Mouse (Mus musculus) right cerebral cortex, adult 2 months (tissue): ENCODE results near the gene 6030445D17Rik.
A peak's percentile ranks its signal among the peaks of the same experiment; 100 is the strongest.

ENCODE experiments used
- DNase-seq, 2 experiments: peaks; one replicate each; pipeline ENCODE4 v3.0.0; 2021 to 2022; ENCODE audit warnings: low spot score in 2 of 2

6030445D17Rik gene

DNA sequence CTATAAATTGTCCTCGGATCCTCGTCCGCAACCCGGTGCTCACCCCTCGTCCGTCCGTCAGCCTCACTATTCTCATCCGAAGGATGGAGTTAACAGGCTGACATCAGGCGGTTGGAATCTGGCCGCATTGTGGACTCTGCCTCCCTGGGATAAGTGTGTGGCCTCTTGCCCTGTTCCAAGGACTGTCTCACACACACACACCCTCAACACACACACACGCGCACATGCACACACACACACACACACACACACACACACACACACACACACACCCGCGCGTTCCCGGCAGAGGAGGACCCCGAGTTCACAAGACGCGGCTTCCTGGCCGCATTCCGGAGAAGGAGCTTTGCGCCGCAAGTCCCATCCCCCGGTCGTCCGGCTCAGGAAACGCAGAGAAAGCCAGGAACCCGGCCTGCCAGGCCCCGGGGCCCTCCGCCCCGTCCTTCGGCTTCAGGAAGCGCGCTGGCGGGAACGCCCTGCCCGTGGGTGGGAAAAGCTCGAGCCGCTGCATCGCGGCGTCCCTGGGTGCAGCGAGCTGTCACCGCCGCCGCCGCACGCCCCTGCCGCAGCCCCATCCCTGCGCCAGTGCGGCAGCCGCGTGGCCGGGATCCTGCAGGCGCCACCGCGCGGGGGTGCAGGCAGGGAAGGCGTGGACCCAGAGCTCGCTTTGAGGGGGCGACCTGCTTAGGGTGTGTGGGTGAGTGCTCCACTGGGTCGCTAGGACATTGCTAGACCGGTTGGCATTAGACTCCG is at the start of gene 6030445D17Rik:
6030445D17Rik (plus strand) TSS at position 165 of the 753 bp plus-strand sequence.
- DNase-seq, result peak; percentile 58 to 64

DNA sequence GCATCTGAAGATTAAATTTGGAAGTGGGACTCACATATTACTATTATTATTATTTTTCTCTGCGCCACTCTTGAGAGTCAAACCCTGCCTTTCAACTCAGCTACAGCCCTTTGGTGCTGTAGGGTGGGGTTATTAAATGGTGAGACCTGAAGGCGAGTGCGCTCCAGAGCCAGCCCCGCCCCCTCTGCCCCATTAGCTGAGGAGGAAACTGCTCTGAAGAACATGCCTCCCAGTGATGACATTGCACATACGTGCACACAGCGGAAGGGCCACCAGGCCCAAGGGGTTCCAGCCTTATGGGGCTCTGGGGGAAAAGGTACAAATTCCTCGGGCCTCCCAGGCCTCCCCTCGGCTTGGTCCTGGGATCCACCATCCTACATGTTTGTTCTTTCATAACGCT is 46.6 kb upstream of the 6030445D17Rik start:
- no peak for DNase-seq

DNA sequence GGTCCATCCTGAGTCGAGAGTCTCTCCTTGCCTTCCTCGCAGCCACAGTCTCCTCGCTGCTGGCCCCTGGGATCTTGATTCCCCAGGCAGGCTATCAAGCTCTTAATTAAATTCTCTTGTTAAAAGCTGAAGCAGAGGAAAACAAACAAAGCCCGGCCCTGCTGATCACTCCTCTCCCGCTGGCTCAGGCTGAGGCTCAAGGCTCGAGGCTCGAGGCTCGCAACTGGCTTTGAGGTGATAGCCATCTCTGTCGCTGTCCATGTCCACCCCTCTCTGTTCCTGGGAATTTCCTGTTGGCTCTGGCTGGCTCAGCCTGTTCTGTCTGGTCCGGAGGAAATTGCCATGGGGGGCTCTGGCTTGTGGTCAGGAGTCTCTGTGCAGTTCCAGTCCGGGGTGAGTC is 43.1 kb upstream of the 6030445D17Rik start:
- DNase-seq, result no peak

DNA sequence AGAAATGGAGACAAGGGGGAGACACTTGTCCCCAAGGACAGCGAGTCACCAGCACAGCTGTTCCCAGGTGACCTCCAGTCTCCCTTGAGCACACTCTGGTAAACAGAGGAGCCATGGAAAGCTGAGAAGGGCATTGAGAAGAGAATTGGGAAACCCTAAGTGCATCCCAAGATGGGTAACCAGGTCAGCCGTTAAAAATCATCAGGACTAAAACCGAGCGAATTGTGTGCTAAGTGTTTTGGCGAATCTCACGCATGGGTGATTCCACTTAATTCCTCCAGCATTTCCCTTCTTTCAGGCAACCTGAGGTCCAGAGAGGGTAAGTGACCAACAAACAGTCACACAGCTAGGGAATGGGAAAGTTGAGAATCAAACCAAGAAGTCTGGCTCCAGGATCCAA is 42.7 kb upstream of the 6030445D17Rik start:
- DNase-seq, result no peak

DNA sequence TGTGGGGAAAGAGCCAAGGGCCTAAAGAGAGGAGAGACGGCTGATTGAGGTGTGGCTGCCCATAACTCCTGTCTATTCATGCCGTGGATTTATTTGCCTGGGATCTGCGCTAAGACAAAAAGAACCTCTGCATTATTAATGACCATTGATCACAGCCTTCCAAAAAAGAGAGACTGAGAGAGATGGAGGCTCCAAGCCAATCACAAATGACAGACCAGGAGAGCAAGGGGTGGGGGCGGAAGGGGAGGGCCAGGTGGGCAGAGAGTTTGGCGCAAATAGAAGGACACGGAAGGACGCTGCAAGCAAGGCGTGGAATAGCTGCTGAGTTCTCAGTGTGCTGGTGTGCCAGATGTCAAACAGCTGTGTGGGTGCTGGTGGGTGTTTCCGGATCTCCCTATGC is 38.8 kb upstream of the 6030445D17Rik start, which contains the start of gene Htr1d:
Htr1d (plus strand) TSS at position 301 of the 400 bp plus-strand sequence.
- no peak for DNase-seq

DNA sequence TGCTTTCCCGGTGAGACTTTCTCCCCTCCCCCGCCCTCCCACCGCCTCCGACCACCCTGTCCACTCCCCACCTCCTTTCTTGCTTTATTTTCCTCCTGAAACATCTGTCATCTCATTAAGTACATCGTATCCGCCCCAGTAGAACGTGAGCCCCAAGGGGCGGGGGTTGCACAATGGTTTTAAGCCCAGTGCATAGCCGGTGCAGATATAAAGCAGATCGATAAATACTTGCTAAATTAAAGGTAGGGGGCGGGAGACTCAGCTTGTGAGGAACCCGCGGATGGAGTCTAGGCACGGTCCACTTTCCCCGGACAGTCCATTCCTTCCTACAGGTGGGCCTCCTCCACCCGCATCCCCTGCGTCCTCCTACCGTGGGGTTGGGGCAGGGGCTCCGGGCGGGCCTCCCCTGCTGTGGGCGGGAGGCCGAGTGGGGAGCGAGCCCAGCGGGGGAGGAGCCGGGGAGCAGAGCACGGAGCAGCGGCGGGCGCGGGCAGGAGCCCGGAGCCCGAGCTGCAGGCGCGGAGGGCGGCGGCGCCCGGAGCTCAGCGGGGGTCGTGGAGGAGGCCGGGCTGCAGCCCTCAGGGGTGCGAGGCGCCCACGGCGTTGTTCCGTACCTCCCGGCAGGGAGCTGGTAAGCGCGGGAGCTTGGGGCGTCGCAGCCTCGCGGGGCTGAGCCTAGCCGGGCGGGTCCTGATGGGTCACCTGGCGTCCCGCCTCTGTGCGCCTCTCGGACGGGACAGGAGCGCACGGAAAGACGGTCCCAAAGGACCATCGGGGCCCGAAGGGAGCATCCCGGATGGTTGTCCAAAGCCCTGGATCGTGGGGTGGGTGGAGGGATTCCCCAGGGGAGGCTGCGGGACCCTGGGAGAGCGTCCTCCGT is 37.7 kb upstream of the 6030445D17Rik start:
- DNase-seq, result no peak

DNA sequence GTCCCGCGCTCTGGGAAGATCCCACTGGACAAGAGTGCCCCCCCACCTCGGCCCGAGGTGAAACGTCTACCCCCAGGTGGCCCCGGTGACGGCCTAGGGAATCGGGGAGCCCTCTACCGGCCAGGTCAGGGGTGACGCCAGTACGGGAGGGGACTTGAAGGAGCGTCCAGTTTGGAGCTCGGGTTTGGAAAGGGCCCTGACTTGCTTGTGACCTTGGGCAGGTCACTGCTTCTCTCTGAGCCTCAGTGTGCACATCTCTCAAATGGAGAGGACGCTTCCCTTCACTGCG is 37.1 kb upstream of the 6030445D17Rik start:
- no peak for DNase-seq

DNA sequence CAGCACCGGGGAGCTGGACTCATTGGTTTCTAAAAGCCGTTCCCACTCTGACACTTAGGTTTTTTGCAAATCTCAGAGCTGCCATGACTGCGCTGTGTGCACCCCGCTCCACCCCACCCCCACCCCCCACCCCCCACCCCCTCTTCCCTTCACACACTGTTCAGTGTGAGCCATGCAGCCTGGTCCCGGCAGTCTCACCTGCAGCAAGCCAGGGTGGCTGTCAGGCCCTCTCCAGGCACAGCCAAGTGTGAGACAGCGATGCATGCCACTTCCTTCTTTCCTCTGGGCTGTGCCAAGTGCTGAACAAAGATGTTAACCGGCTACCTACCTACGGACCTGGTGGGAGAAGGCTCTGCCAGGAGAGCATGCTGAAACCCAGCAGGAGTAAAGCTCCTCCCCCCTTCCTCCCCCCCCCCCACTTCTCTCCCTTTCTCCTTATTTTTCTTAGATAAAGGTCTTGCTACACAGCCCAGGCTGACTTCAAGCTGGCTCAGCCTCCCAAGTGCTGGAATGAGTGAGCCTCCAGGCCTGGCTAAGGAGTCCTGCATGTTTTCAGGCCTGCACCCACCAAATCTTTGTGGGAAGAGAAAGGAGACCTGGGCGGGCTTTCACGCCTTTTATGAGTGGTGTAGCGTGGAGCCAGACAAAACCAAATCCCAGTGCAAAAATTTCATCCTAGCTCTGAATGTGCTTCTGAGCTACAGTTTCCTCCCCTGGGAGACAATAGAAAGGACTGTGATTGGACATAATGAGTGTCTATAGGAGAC is 31.3 kb upstream of the 6030445D17Rik start:
- no peak for DNase-seq

DNA sequence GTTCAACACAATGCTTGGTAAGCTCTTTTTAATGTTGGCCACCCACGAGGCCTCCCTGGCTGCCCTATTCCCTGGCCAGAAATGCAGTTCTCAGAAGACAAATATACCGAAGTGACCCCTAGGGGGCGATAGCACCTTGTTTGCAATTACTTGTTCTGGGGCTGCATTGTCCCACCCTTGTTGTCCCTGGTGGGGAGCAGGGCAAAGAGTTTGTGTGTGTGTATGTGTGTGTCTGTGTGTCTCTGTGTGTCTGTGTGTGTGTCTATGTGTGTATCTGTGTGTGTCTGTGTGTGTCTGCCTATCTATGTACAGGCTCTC is 30.7 kb upstream of the 6030445D17Rik start:
- DNase-seq, result peak; percentile 48 to 52

DNA sequence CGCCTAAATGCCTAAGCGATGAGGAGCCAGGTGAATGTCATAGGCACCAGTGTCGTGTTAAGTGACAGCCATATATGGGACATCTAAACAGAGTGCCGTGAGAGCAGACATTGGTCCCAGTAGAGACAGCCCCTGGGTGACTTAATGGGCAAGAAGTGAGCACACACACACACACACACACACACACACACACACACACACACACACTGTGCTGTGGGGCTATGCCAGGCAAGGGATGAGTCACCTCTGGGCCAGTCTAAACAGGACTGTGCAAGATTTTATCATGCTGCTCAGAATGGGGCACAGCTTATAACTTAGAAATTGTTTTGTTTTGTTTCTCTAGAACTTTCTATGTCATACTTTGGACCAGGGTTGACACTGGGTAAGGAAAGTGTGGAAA is 28.0 kb upstream of the 6030445D17Rik start:
- no peak for DNase-seq

DNA sequence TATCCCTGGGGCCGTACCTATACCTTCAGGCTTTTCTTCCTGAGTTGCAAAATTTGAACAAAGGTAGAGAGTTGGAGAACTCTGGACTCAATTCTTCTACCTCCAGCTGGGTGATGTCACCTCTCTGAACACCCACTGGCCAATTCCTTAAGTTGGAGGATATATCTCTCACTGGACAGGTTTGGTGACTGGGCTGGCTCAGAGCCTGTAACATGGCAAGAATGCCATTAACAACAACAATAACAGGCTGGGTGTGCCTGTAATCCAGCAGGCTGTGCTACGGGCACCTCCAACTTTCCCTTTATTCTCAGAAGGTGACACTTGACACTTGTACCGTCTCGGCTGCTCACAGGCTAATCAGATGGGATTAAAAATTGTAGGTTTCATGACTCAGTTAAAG is 22.9 kb upstream of the 6030445D17Rik start:
- DNase-seq, result no peak

DNA sequence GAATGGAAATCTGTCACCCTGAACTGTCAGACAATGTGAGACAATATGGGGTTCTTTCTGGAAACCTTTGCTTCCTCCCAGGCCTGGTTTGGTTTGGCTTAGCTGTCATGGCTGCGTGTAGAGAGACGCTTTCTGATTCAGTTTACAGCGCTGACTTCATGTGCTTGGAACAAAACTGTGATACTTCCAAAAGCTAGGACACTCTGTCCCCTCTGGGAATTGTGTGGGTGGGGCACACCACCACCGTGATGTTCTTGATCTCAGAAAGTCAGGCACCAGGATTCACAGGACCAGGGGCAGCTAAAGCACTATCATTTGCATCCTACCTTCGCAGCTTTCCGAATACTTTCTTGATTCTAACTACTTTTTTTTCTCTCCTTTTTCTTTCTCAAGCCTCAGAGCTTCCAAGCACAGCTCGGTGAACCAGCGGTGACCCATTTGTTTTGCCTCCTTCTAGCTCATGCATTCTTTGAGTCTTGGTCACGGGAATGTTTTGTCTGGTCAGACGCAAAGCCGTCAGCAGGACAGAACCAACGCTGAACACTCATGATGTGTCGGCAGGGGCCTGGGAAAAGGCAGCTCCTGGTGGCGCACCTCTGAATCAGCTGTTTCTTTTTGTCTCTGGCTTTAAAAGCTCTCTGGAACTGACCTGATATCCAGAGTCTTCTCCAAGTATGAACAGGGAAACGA is 20.6 kb upstream of the 6030445D17Rik start:
- no peak for DNase-seq

DNA sequence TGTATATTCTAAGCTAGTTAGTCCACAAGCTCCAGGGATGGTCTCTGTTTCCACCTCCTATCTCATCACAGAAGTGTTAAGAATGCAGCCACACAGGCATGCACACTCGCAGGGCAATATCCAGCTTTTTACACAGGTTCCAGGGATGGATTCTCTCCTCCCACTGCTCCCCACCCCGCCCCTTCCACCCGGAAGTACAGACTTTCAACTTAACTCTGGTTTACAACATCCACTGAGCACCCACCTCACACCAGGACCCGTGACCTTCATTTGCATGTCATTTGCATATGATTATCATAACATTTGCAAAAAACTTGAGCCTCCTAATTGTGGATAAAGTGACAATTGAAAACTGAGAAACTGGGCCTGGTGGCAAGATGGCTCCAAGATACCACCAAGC is 17.5 kb upstream of the 6030445D17Rik start:
- DNase-seq, result no peak

DNA sequence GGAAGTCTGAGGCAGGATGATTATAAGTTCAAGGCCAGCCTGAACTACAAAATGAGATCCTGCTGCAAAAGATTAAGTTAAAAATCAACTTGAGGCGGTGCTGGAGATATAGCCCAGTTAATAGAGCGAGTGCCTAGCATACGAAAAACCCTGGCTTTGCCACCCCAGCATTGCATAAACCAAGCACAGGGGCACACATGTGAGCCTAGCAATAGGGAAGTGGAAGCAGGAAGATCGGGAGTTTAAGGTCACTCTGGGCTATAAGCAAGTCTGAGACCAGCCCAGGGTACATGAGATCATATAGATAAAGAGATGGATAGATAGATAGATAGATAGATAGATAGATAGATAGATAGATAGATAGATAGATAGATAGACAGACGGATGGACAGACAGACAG is 12.3 kb upstream of the 6030445D17Rik start:
- DNase-seq, result no peak

DNA sequence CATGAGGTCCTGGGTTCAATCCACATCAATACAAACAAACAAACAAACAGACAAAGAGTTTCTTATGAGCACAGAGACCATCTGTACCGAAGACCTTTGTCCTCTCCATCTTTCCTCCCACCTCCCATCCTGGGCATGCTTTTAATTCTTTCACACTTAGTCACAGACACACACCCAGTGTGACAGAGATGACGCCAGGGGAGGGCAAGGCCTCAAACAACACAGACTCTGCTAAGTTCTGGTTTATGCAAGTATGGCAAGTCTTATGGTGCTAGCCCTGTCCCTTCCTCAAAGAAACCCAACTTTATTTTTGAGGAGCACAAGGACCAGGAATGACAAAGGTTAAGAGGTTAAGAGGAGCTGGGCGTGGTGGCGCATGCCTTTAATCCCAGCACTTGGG is 11.8 kb upstream of the 6030445D17Rik start:
- no peak for DNase-seq

DNA sequence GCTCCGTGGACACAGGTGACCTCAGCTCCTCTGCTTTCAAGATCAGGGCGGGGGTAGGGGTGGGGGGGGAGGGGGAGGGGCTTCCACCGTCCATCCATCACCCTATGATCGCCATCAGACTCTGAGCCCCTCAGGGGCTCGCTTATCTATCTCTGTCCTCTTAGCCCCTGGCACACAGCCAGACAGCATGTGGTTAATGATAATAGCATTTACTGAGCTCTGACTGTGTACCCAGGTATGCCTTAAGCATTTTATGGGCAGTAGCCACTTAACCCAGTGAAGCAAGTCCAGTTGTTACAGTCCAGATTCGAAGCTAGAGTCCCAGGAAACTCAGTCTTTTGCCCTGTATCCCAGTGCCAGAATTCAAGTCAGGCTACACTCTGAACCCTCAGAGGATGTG is 10.5 kb upstream of the 6030445D17Rik start:
- DNase-seq, result no peak

DNA sequence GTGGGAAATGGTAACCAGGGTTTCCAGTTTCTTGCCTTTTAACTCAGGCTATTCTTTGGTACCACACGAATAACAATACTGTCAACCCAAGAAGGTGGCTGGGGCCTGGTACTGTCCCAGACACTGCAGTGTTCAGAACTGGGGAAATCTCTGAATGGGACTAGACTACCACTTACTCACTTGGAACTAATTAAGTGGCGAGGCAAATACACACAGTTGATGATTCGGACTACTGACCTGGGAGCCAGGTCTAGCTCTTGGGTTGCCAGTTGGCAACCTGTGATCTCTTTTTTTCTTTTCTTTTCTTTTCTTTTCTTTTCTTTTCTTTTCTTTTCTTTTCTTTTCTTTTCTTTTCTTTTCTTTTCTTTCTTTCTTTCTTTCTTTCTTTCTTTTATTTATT is 9.8 kb upstream of the 6030445D17Rik start:
- no peak for DNase-seq

DNA sequence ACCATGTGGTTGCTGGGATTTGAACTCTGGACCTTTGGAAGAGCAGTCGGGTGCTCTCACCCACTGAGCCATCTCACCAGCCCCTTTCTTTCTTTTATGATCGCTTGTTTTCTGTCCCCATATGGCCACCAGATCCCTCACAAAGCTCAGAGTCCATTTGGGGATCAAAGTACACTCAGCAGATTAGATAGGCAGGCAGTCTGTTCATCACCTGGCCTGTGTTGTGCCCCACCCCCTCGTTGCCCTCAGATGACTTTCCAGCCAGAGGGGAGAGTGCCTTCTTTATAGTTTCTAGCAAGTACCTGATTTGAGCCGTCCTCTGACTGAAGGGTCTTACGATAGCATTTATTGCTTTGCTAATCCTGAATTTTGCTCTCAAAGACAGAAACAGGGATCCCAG is 9.3 kb upstream of the 6030445D17Rik start:
- DNase-seq, result no peak

DNA sequence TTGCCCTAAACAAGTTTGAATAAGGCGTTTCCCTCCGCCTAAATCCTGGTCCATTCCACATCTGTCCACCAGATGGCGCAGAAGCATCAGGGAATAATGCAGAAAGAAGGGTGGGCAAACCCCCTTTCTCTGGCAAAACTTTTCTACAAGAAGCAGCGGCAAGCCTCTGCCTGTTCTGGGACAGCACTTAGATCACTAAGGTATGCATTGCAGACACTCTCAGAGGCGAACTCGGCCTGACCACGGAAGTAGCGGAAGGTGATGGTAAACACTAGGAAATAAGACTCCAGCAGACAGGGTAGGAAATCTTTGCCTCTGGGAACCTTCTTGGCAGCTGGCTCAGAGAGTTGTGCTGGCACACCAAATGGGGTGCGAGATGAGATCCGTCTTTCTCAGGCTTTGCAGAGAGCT is 7.2 kb upstream of the 6030445D17Rik start:
- peak; percentile 85 to 86 for DNase-seq

DNA sequence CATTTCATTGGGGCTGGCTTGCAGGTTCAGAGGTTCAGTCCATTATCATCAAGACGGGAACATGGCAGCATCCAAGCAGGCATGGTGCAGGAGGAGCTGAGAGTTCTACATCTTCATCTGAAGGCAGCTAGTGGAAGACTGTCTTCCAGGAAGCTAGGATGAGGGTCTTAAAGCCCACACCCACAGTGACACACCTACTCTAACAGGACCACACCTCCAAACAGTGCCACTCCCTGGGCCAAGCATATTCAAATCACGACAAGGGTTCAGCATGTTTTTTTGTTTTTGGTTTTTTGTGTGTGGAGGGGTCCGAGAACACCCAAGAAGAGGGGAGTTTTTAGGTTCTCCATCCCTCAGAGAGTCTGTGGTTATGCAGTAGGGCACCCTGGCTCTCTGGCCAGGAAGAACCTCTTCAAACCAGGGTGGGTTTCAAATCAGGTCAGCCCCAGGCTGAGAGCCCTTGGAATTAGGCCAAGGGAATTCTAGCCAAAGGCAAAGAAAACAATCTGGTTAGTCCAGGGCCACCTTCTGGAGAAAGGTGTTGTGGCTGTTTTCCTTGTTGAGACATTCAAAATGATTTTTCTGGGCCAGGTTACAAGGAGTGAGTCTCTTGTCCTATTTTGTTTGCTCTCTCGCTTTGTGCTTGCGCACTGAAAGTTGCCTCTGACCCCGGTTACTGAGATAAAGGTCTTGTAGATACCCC is 5.4 kb upstream of the 6030445D17Rik start:
- no peak for DNase-seq

DNA sequence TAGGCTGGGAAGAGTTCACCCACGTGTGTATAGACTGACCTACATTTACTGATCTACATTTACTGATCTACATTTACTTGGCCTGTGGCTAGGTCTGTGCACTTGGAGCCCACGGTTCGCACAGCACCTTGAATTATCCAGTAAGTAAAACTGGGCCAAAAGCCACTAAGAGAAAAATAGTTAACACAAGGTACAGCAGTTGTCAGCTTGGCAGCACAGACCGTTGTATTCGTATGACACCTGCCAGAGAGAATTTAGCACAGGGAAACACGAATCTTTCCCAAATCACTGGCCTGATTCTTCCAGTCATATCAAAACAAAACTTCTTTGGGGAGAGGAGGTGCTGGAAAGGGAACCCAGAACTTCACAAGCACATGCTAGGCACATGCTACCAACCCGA is 3.8 kb upstream of the 6030445D17Rik start:
- no peak for DNase-seq
